Mouse (Mus musculus): ENCODE measurements around the gene A4gnt. TPM values are rescaled to one million over a fixed set of nuclear protein-coding genes. Genes with fewer than 3 reads are reported as not detected.

The A4gnt gene
- total RNA-seq, 1 experiment from 2014 or later, result not detected

- no peak for DNase-seq
These were observed 24.5 kb downstream of the A4gnt start for GRCm38 (mm10) chr9:99636776-99637175.

- DNase-seq, result no peak
These were observed 24.9 kb downstream of the A4gnt start for GRCm38 (mm10) chr9:99637227-99637626.

GRCm38 (mm10) chr9:99637736-99638135, 25.4 kb downstream of the A4gnt start:
- no peak for DNase-seq

- DNase-seq, result no peak
These were observed 27.7 kb downstream of the A4gnt start for GRCm38 (mm10) chr9:99639957-99640356.

GRCm38 (mm10) chr9:99645416-99645815, 33.1 kb downstream of the A4gnt start:
- DNase-seq, result no peak

GRCm38 (mm10) chr9:99646102-99646501, 33.8 kb downstream of the A4gnt start:
- DNase-seq, result no peak

GRCm38 (mm10) chr9:99660756-99661155, 48.5 kb downstream of the A4gnt start:
- no peak for DNase-seq

GRCm38 (mm10) chr9:99661606-99662166, 49.4 kb downstream of the A4gnt start:
- no peak for DNase-seq

- peak; percentile 68 for DNase-seq
These were observed 50.1 kb downstream of the A4gnt start for GRCm38 (mm10) chr9:99662406-99662805.

GRCm38 (mm10) chr9:99662887-99663286, 50.6 kb downstream of the A4gnt start:
- no peak for DNase-seq

- DNase-seq, result peak; percentile 19
These were observed 55.3 kb downstream of the A4gnt start for GRCm38 (mm10) chr9:99667596-99667995.

- no peak for DNase-seq
These were observed 59.3 kb downstream of the A4gnt start for GRCm38 (mm10) chr9:99671603-99672002.

Other genes starting within 250 kb of the A4gnt start
- gene Mras, start 175.1 kb upstream of the A4gnt start, total RNA-seq (2021), result 40.4 and 50.1 TPM in 2 replicates
- not detected in 2 replicates for gene Nme9, start 161.0 kb upstream of the A4gnt start, total RNA-seq (2021)
- gene Armc8, start 43.6 kb upstream of the A4gnt start, total RNA-seq (2021), result 43.5 and 50.0 TPM in 2 replicates
- gene Dbr1, start 36.7 kb upstream of the A4gnt start, total RNA-seq (2021), result 15.1 and 16.4 TPM in 2 replicates
- gene Dzip1l, start 17.0 kb downstream of the A4gnt start, total RNA-seq (2021), result 6.6 and 6.8 TPM in 2 replicates
- not detected in 2 replicates for gene Cldn18, start 104.8 kb downstream of the A4gnt start, total RNA-seq (2021)

All from adrenal gland, postnatal 25 days (tissue).